Mouse (Mus musculus) heart, embryonic 10.5 days (tissue): ENCODE measurements at regions not wholly inside any gene's neighbourhood (a gene's known extent, or its start where the extent isn't known, plus 50 kb on each side); places are given as distances from the start of the nearest gene placed in this dataset.

Experiments
- DNase-seq: peaks from one replicate; pipeline ENCODE4 v3.0.0-alpha.2; 2017; ENCODE audit warnings: low spot score
- H3K27ac ChIP-seq: fragments of 300-500 bp; sonication (generic); 2 replicates; pipeline ENCODE4 v1.5.1; 2016; ENCODE audit warnings: mild to moderate bottlenecking
- H3K27me3 ChIP-seq: fragments of 300-500 bp; sonication (generic); 2 replicates; pipeline ENCODE4 v1.6.1; 2016; ENCODE audit warnings: mild to moderate bottlenecking; ENCODE audit not compliant: poor library complexity, insufficient read depth, severe bottlenecking
- H3K36me3 ChIP-seq: fragments of 300-500 bp; sonication (generic); 2 replicates; pipeline ENCODE4 v1.6.1; 2016; ENCODE audit warnings: mild to moderate bottlenecking, moderate library complexity
- H3K4me1 ChIP-seq: fragments of 300-500 bp; sonication (generic); 2 replicates; pipeline ENCODE4 v1.6.1; 2016; ENCODE audit warnings: mild to moderate bottlenecking
- H3K4me3 ChIP-seq: fragments of 300-500 bp; sonication (generic); 2 replicates; pipeline ENCODE4 v1.5.1; 2016; ENCODE audit warnings: mild to moderate bottlenecking, moderate library complexity
- H3K9me3 ChIP-seq: fragments of 300-500 bp; sonication (generic); 2 replicates; pipeline ENCODE4 v1.6.1; 2016; ENCODE audit warnings: mild to moderate bottlenecking, moderate library complexity
- WGBS: fragments of 180-500 bp; shearing (Covaris S2); methylation state at CpG from one replicate; pipeline ENCODE4 v1.1.7; 2016; 5-methylcytosine and 5-hydroxymethylcytosine counted together

- H3K27me3 ChIP-seq = no peaks in the 10 kb centered on the region
- H3K36me3 ChIP-seq = no peaks in the 10 kb centered on the region
- no peak overlapping the region for H3K4me3 ChIP-seq
- DNase-seq = no peak
- no peaks in the 10 kb centered on the region for H3K9me3 ChIP-seq
- H3K27ac ChIP-seq = no peak overlapping the region
- H3K4me1 ChIP-seq = no peaks in the 10 kb centered on the region
- WGBS = 60% methylated on average over 3 of the region's 3 CpGs
Observed at GRCm38 (mm10) chr10:16537660-16538059, 1185.4 kb upstream of the Cited2 start.

GRCm38 (mm10) chr10:16538379-16538778 is 1184.6 kb upstream of the Cited2 start:
- H3K4me1 ChIP-seq = no peaks in the 10 kb centered on the region
- WGBS = 52% methylated on average over 1 of the region's 1 CpGs
- H3K36me3 ChIP-seq = no peaks in the 10 kb centered on the region
- DNase-seq = no peak
- H3K4me3 ChIP-seq = no peak overlapping the region
- no peak overlapping the region for H3K27ac ChIP-seq
- H3K9me3 ChIP-seq = no peaks in the 10 kb centered on the region
- no peaks in the 10 kb centered on the region for H3K27me3 ChIP-seq

GRCm38 (mm10) chr10:16545445-16545844 is 1177.6 kb upstream of the Cited2 start:
- H3K4me1 ChIP-seq = no peaks in the 10 kb centered on the region; the same call in 1 of the 2 replicates
- H3K9me3 ChIP-seq = no peaks in the 10 kb centered on the region
- H3K27ac ChIP-seq = peak overlapping the region; percentile 75; the same call in 1 of the 2 replicates
- H3K36me3 ChIP-seq = no peaks in the 10 kb centered on the region
- peak; percentile 78 for DNase-seq
- H3K27me3 ChIP-seq = no peaks in the 10 kb centered on the region
- H3K4me3 ChIP-seq = no peak overlapping the region
- WGBS = 18% methylated on average over 1 of the region's 1 CpGs

GRCm38 (mm10) chr10:16552861-16553635 is 1170.0 kb upstream of the Cited2 start:
- Histone ChIP-seq H3K27me3 (no peaks in the 10 kb centered on the region), H3K4me1 (no peaks in the 10 kb centered on the region), H3K36me3 (no peaks in the 10 kb centered on the region), H3K4me3 (no peak overlapping the region), H3K27ac (no peak overlapping the region), H3K9me3 (no peaks in the 10 kb centered on the region)
- DNase-seq = no peak
- 66% methylated on average over 3 of the region's 3 CpGs for whole genome bisulfite sequencing

GRCm38 (mm10) chr10:16574568-16574967 is 1148.5 kb upstream of the Cited2 start:
- DNase-seq = no peak
- 64% methylated on average over 1 of the region's 1 CpGs for whole genome bisulfite sequencing

GRCm38 (mm10) chr10:16578554-16579078 is 1144.4 kb upstream of the Cited2 start:
- H3K4me1 ChIP-seq = no peaks in the 10 kb centered on the region
- 76% methylated on average over 4 of the region's 4 CpGs for WGBS
- H3K4me3 ChIP-seq = no peak overlapping the region
- H3K27ac ChIP-seq = no peak overlapping the region
- H3K36me3 ChIP-seq = no peaks in the 10 kb centered on the region
- H3K9me3 ChIP-seq = no peaks in the 10 kb centered on the region
- no peaks in the 10 kb centered on the region for H3K27me3 ChIP-seq
- DNase-seq = no peak

More at GRCm38 (mm10) chr10:16574568-16574967, 1148.5 kb upstream of the Cited2 start:
- no peak overlapping the region for H3K4me3 ChIP-seq
- no peaks in the 10 kb centered on the region for H3K4me1 ChIP-seq
- H3K36me3 ChIP-seq = no peaks in the 10 kb centered on the region
- no peaks in the 10 kb centered on the region for H3K9me3 ChIP-seq
- H3K27ac ChIP-seq = no peak overlapping the region
- no peaks in the 10 kb centered on the region for H3K27me3 ChIP-seq

- Histone ChIP-seq H3K9me3 (no peaks in the 10 kb centered on the region), H3K4me3 (no peak overlapping the region), H3K4me1 (no peaks in the 10 kb centered on the region), H3K27me3 (no peaks in the 10 kb centered on the region), H3K27ac (no peak overlapping the region), H3K36me3 (no peaks in the 10 kb centered on the region)
- DNase-seq = no peak
- 83% methylated on average over 3 of the region's 3 CpGs for WGBS
Observed at GRCm38 (mm10) chr10:16580200-16580599, 1142.8 kb upstream of the Cited2 start.

- DNase-seq = no peak
- WGBS = 76% methylated on average over 2 of the region's 2 CpGs
- no peaks in the 10 kb centered on the region for H3K9me3 ChIP-seq
- no peaks in the 10 kb centered on the region for H3K27me3 ChIP-seq
- no peak overlapping the region for H3K27ac ChIP-seq
- H3K4me1 ChIP-seq = peaks cover 5% of the 10 kb centered on the region; the same call in 1 of the 2 replicates
- no peak overlapping the region for H3K4me3 ChIP-seq
- H3K36me3 ChIP-seq = no peaks in the 10 kb centered on the region
Observed at GRCm38 (mm10) chr10:16588833-16589232, 1134.2 kb upstream of the Cited2 start.

GRCm38 (mm10) chr10:16589399-16589798 is 1133.6 kb upstream of the Cited2 start:
- WGBS = 64% methylated on average over 3 of the region's 3 CpGs
- H3K4me1 ChIP-seq = peaks cover 5% of the 10 kb centered on the region; the same call in 1 of the 2 replicates
- H3K9me3 ChIP-seq = no peaks in the 10 kb centered on the region
- H3K36me3 ChIP-seq = no peaks in the 10 kb centered on the region
- no peaks in the 10 kb centered on the region for H3K27me3 ChIP-seq
- DNase-seq = no peak
- no peak overlapping the region for H3K4me3 ChIP-seq
- no peak overlapping the region for H3K27ac ChIP-seq

- H3K27ac ChIP-seq = no peak overlapping the region
- H3K27me3 ChIP-seq = no peaks in the 10 kb centered on the region
- no peaks in the 10 kb centered on the region for H3K36me3 ChIP-seq
- no peak overlapping the region for H3K4me3 ChIP-seq
- DNase-seq = no peak
- H3K9me3 ChIP-seq = no peaks in the 10 kb centered on the region
- H3K4me1 ChIP-seq = peaks cover 5% of the 10 kb centered on the region; the same call in 1 of the 2 replicates
- 84% methylated on average over 4 of the region's 4 CpGs for WGBS
Observed at GRCm38 (mm10) chr10:16592870-16593269, 1130.1 kb upstream of the Cited2 start.

GRCm38 (mm10) chr10:16600041-16600440 is 1123.0 kb upstream of the Cited2 start:
- H3K27ac ChIP-seq = no peak overlapping the region
- H3K9me3 ChIP-seq = no peaks in the 10 kb centered on the region
- DNase-seq = no peak
- H3K4me1 ChIP-seq = no peaks in the 10 kb centered on the region
- H3K4me3 ChIP-seq = no peak overlapping the region
- no peaks in the 10 kb centered on the region for H3K27me3 ChIP-seq
- WGBS = 81% methylated on average over 1 of the region's 1 CpGs
- H3K36me3 ChIP-seq = no peaks in the 10 kb centered on the region

GRCm38 (mm10) chr10:16600551-16601224 is 1122.3 kb upstream of the Cited2 start:
- no peak overlapping the region for H3K4me3 ChIP-seq
- no peaks in the 10 kb centered on the region for H3K4me1 ChIP-seq
- H3K36me3 ChIP-seq = no peaks in the 10 kb centered on the region
- WGBS = 71% methylated on average over 10 of the region's 10 CpGs
- H3K27ac ChIP-seq = no peak overlapping the region
- no peaks in the 10 kb centered on the region for H3K9me3 ChIP-seq
- DNase-seq = peak; percentile 86
- no peaks in the 10 kb centered on the region for H3K27me3 ChIP-seq

GRCm38 (mm10) chr10:16601225-16601595 is 1121.8 kb upstream of the Cited2 start:
- no peak for DNase-seq
- Histone ChIP-seq H3K4me1 (no peaks in the 10 kb centered on the region), H3K9me3 (no peaks in the 10 kb centered on the region), H3K4me3 (no peak overlapping the region), H3K27ac (no peak overlapping the region), H3K27me3 (no peaks in the 10 kb centered on the region), H3K36me3 (no peaks in the 10 kb centered on the region)
- 39% methylated on average over 1 of the region's 1 CpGs for WGBS
